Mouse (Mus musculus): ENCODE data around the gene Gpr63. TPM values are rescaled to one million over a fixed set of nuclear protein-coding genes. Genes with fewer than 3 reads are reported as not detected.
"Not testable (repeated sequence)": the region's sequence is repeated elsewhere in the genome, so short reads cannot be mapped to it uniquely, and the experiment has no call there.

Gene Gpr63
- total RNA-seq, 1 experiment from 2014 or later, result not detected

DNA sequence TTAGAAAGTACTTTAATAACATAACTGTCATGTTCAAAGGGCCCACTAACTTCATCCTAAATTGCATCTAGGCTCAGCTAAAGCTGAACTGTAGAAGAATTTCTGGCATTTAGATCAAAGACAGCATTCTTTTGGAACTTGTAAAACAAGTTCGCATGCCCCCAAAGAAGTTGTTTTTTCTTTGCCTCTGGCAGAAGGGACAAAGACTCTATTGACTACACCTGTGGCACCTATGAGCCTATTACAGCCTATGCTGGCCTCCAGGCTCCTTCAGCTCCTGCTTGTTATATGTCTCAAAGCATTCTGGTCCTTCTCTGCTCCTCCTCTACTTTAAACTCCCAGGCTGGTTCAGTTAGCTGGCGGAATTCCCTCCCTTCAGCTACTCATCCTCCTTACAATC, 69.6 kb downstream of the Gpr63 start:
- ATAC-seq (ENCODE audit: extremely low read depth, insufficient number of reproducible peaks, low FRiP score, poor library complexity, severe bottlenecking), result no peak

DNA sequence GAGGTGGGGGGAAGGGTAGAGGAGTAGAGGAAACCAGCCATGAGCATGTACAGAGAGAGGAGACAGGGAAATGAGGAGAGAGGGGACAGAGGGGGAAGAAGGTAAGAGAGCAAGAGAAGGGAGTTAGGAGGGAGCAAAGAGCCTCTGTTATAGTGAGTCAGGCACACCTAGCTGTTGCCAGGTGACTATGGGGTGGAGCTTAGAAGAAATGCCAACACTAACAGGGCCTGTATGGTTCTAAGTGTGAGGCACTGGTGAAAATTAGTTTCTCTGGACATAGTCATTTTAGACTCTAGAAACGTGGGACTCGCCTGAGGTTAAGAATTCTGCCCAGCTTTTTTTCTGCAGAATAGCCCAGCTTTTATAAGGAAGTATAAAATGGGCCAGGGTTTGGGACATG, 71.1 kb downstream of the Gpr63 start:
- no peak for ATAC-seq (ENCODE audit: extremely low read depth, insufficient number of reproducible peaks, low FRiP score, poor library complexity, severe bottlenecking)

DNA sequence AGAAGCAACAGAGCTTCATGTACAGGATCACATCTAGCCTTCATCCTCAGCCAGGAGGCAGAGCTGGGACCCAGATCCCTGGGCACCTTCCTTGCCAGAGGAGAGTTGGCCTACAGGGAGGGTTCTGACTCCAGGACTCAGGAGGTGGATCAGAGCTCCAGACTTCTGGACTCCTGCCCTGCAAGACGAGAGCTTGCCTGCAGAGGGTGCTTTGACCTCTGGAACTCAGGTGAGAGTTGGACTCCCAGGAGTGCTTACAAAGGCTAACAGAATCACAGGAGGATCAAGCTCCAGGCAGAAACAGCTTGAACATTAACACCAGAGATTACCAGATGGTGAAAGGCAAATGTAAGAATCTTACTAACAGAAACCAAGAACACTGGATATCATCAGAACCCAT, 89.3 kb downstream of the Gpr63 start:
- not testable (repeated sequence) for ATAC-seq (ENCODE audit: extremely low read depth, insufficient number of reproducible peaks, low FRiP score, poor library complexity, severe bottlenecking)

Other genes starting within 250 kb of the Gpr63 start
- 0.23 TPM in 1 of 2 replicates, not detected in the other for gene Klhl32, start 115.3 kb upstream of the Gpr63 start, total RNA-seq (2017)
- 9.0 and 10.6 TPM in 2 replicates for gene Ndufaf4, start 68.3 kb upstream of the Gpr63 start, total RNA-seq (2017)

All from neutrophil, adult 5-6 weeks (primary cell).